Mouse (Mus musculus): ENCODE data around the gene Zfp644.

Gene Zfp644

GRCm38 (mm10) chr5:106589670-106590069 is 107.4 kb downstream of the Zfp644 start:
- DNase-seq: no peak

- no peak for DNase-seq
These were observed 108.1 kb downstream of the Zfp644 start for GRCm38 (mm10) chr5:106589006-106589405.

DNA sequence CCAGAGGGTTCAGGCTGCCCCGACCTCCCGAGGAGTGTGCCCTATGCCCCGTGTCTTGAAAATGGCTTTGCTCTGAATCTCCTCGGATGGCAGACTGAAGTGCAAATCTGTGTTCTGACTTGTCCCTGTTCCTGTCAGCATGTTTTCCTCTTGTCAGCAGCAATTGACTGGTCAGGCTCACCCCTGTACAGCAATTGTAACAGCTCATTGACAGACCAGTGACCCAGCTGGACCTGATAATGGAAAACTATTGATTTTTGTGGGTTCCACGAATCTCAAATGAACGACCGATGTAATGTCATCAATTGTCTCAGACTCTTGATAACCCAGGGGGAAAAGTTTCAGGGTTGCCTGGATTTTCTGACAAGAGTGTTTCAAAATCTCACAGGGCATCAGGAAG is 116.1 kb downstream of the Zfp644 start:
- DNase-seq: no peak

GRCm38 (mm10) chr5:106577237-106577888 is 119.7 kb downstream of the Zfp644 start:
- DNase-seq: no peak

- DNase-seq: no peak
These were observed 122.0 kb downstream of the Zfp644 start for GRCm38 (mm10) chr5:106575098-106575497.

GRCm38 (mm10) chr5:106574560-106574946 is 122.5 kb downstream of the Zfp644 start:
- peak; percentile 95 for DNase-seq

- peak; percentile 54 for DNase-seq
These were observed 123.1 kb downstream of the Zfp644 start for GRCm38 (mm10) chr5:106573742-106574559.
